In genomic region chr19:47269729-47270128, GRCm38 (mm10) we compare ENCODE assay signal across 8 mouse cellular contexts.
DNase-seq lines count a peak whose midpoint lies in the region; ATAC-seq and TF ChIP-seq lines count a peak whose summit lies in the region.

No protein-coding gene starts in this region.

- H3K27ac ChIP-seq in liver, postnatal 0 days (ENCODE audit: low read depth): no peak overlapping the region
- no peak overlapping the region for H3K27ac ChIP-seq in neural tube, embryonic 11.5 days (ENCODE audit: low read depth, low read length)
- no peak overlapping the region for H3K27ac ChIP-seq in heart, embryonic 11.5 days (ENCODE audit: low read depth, low read length)

- no peak for DNase-seq in frontal cortex, adult 2 months (ENCODE audit: extremely low spot score in 1 of 2, low spot score in 1 of 2)
- DNase-seq in liver, postnatal 0 days: no peak
- no peak for DNase-seq in liver
- peak; percentile 38 for DNase-seq in neural tube, embryonic 11.5 days (ENCODE audit: low spot score)
- DNase-seq in frontal cortex, postnatal 10 days (ENCODE audit: low spot score in 2 of 2): no peak

- TF ChIP-seq CTCF in liver, postnatal 0 days (IDR thresholded peaks at IDR 0.05; ENCODE audit: low read depth): peak; percentile 62

- WGBS in liver, postnatal 0 days (ENCODE audit: insufficient replicate concordance): 54% methylated on average over 8 of the region's 8 CpGs
- WGBS in neural tube, embryonic 11.5 days: 52% methylated on average over 8 of the region's 8 CpGs
- 63% methylated on average over 8 of the region's 8 CpGs for WGBS in heart, embryonic 11.5 days (ENCODE audit: insufficient replicate concordance)

- no peaks in the 10 kb centered on the region for H3K4me1 ChIP-seq in liver, postnatal 0 days (ENCODE audit: insufficient read depth)
- H3K4me1 ChIP-seq in neural tube, embryonic 11.5 days (ENCODE audit: control insufficient read depth, insufficient read depth, low read length): no peaks in the 10 kb centered on the region
- H3K4me1 ChIP-seq in heart, embryonic 11.5 days (ENCODE audit: control insufficient read depth, insufficient read depth, low read length): no peaks in the 10 kb centered on the region; the same call in 1 of the 2 replicates

- no peak for TF ChIP-seq EP300 in liver, postnatal 0 days (IDR thresholded peaks at IDR 0.05; ENCODE audit: low read depth)

- H3K4me2 ChIP-seq in liver, postnatal 0 days (ENCODE audit: low read depth, low read length): no peak overlapping the region
- no peak overlapping the region for H3K4me2 ChIP-seq in neural tube, embryonic 11.5 days (ENCODE audit: low read depth)
- no peak overlapping the region for H3K4me2 ChIP-seq in heart, embryonic 11.5 days

- H3K27me3 ChIP-seq in liver, postnatal 0 days (ENCODE audit: insufficient read depth, low read length): no peaks in the 10 kb centered on the region
- H3K27me3 ChIP-seq in neural tube, embryonic 11.5 days (ENCODE audit: control insufficient read depth, insufficient read depth, low read length): no peaks in the 10 kb centered on the region
- H3K27me3 ChIP-seq in heart, embryonic 11.5 days (ENCODE audit: control insufficient read depth, insufficient read depth, low read length): no peaks in the 10 kb centered on the region

- no peak overlapping the region for H3K9ac ChIP-seq in liver, postnatal 0 days (replicated peaks)
- no peak overlapping the region for H3K9ac ChIP-seq in neural tube, embryonic 11.5 days (ENCODE audit: low read length)
- no peak overlapping the region for H3K9ac ChIP-seq in heart, embryonic 11.5 days (ENCODE audit: low read depth, low read length)

- 0 out of 2 replicates have a peak, but pooled peaks have one; percentile 38 for ATAC-seq in frontal cortex, adult (ENCODE audit: low TSS enrichment)
- ATAC-seq in liver, postnatal 0 days: no peak
- ATAC-seq in common myeloid progenitor, adult 5-6 weeks (replicated peaks; ENCODE audit: low read depth, poor library complexity, severe bottlenecking): 0 out of 2 replicates have a peak, but pooled peaks have one; percentile 45
- no peak for ATAC-seq in neural tube, embryonic 11.5 days (ENCODE audit: insufficient read depth, low FRiP score, low TSS enrichment)
- ATAC-seq in heart, embryonic 11.5 days (replicated peaks; ENCODE audit: insufficient number of reproducible peaks, low FRiP score, low TSS enrichment): no peak

- H3K9me3 ChIP-seq in liver, postnatal 0 days (ENCODE audit: low read length): no peaks in the 10 kb centered on the region
- no peaks in the 10 kb centered on the region for H3K9me3 ChIP-seq in neural tube, embryonic 11.5 days (ENCODE audit: control insufficient read depth, low read length)
- no peaks in the 10 kb centered on the region for H3K9me3 ChIP-seq in heart, embryonic 11.5 days (replicated peaks; ENCODE audit: control insufficient read depth, low read length)

- no peak overlapping the region for H3K4me3 ChIP-seq in liver, postnatal 0 days (ENCODE audit: low read depth, low read length)
- no peak overlapping the region for H3K4me3 ChIP-seq in neural tube, embryonic 11.5 days (ENCODE audit: low read depth, low read length)
- H3K4me3 ChIP-seq in heart, embryonic 11.5 days (ENCODE audit: low read depth, low read length): no peak overlapping the region

- H3K36me3 ChIP-seq in liver, postnatal 0 days (replicated peaks; ENCODE audit: insufficient read depth, low read length): peaks cover 25% of the 10 kb centered on the region
- H3K36me3 ChIP-seq in neural tube, embryonic 11.5 days (ENCODE audit: control insufficient read depth, insufficient read depth, low read length): peaks cover 14% of the 10 kb centered on the region
- H3K36me3 ChIP-seq in heart, embryonic 11.5 days (ENCODE audit: control insufficient read depth, insufficient read depth, low read length): peaks cover 56% of the 10 kb centered on the region

Comparison
In these comparisons a context has a peak if more than half of its experiments do, and no peak if none do; other contexts are left out.
1. ATAC-seq: peak in frontal cortex, adult (single experiment) and common myeloid progenitor, adult 5-6 weeks (single experiment); none in liver, postnatal 0 days (single experiment), neural tube, embryonic 11.5 days (single experiment) and heart, embryonic 11.5 days (single experiment).